Mouse (Mus musculus) C2C12 (cell line): ENCODE measurements at regions not wholly inside any gene's neighbourhood (a gene's known extent, or its start where the extent isn't known, plus 50 kb on each side); places are given as distances from the start of the nearest gene placed in this dataset.

Experiments used
- H3K27me3 ChIP-seq: one replicate; pipeline ENCODE4 v1.6.1; 2011; ENCODE audit not compliant: control insufficient read depth, insufficient read depth, insufficient read length
- H3K36me3 ChIP-seq: one replicate; pipeline ENCODE4 v1.6.1; 2011; ENCODE audit not compliant: control insufficient read depth, insufficient read depth
- H3K4me3 ChIP-seq: one replicate; pipeline ENCODE4 v1.5.1; 2011; ENCODE audit warnings: mild to moderate bottlenecking, control low read depth; ENCODE audit not compliant: poor library complexity, insufficient read depth, severe bottlenecking
- H3K79me2 ChIP-seq: one replicate; pipeline ENCODE4 v1.6.1; 2011; ENCODE audit not compliant: control insufficient read depth, insufficient read depth
- H3K79me3 ChIP-seq: one replicate; pipeline ENCODE4 v1.6.1; 2011; ENCODE audit warnings: low read depth, control low read depth
- H3ac ChIP-seq: one replicate; pipeline ENCODE3; 2011; ENCODE audit warnings: low read depth; ENCODE audit not compliant: control insufficient read depth, insufficient read length
- CEBPB ChIP-seq: IDR thresholded peaks from one replicate; pipeline ENCODE4 v1.6.1; 2011; ENCODE audit warnings: low read depth, mild to moderate bottlenecking, control low read depth, moderate library complexity
- CTCF ChIP-seq: IDR thresholded peaks from one replicate; pipeline ENCODE4 v1.5.1; 2011; ENCODE audit not compliant: control insufficient read depth, insufficient read depth, insufficient read length
- FOSL1 ChIP-seq: IDR thresholded peaks from one replicate; pipeline ENCODE4 v1.8.0; 2011; ENCODE audit warnings: mild to moderate bottlenecking, low read length; ENCODE audit not compliant: poor library complexity, insufficient read depth, severe bottlenecking
- MAX ChIP-seq: IDR thresholded peaks from one replicate; pipeline ENCODE4 v1.6.1; 2011; ENCODE audit warnings: mild to moderate bottlenecking, control low read depth
- MYOD1 ChIP-seq: IDR thresholded peaks from one replicate; pipeline ENCODE4 v1.6.1; 2011; ENCODE audit warnings: low read depth; ENCODE audit not compliant: control insufficient read depth, insufficient read length
- MYOG ChIP-seq: IDR thresholded peaks from one replicate; pipeline ENCODE4 v1.6.1; 2011; ENCODE audit not compliant: control insufficient read depth, insufficient read length; ENCODE audit errors: extremely low read depth
- USF1 ChIP-seq: IDR thresholded peaks from one replicate; pipeline ENCODE4 v1.6.1; 2011; ENCODE audit warnings: low read depth, mild to moderate bottlenecking, control low read depth, moderate library complexity

DNA sequence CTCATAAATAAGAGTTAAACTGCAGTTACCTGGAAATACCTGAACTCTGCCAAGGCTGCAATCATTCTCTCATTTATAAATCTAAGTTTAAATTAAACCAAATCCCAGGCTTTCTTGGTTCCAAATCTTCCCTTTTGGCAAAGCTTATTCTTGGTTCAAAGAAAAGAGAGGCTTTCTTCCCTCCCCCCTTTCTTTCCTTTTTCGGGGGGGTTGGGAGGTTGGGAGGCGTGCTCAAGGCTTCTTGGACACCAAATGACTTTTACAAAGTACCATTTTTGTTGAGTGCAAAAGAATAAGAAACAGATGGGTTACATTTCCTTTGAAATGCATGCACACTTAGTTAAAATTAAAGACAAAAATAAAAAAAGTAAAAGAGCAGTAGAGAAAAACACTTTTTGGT, 105.4 kb upstream of the Mroh9 start:
- Histone ChIP-seq H3K79me2 (no peaks in the 10 kb centered on the region), H3K27me3 (no peaks in the 10 kb centered on the region), H3K4me3 (no peak overlapping the region), H3K36me3 (no peaks in the 10 kb centered on the region), H3ac (no peak overlapping the region), H3K79me3 (no peaks in the 10 kb centered on the region)
- TF ChIP-seq MYOG, result no peak
- no peak for TF ChIP-seq CEBPB
- TF ChIP-seq CTCF, result no peak
- TF ChIP-seq MAX, result no peak
- TF ChIP-seq MYOD1, result no peak
- no peak for TF ChIP-seq FOSL1
- TF ChIP-seq USF1, result no peak

DNA sequence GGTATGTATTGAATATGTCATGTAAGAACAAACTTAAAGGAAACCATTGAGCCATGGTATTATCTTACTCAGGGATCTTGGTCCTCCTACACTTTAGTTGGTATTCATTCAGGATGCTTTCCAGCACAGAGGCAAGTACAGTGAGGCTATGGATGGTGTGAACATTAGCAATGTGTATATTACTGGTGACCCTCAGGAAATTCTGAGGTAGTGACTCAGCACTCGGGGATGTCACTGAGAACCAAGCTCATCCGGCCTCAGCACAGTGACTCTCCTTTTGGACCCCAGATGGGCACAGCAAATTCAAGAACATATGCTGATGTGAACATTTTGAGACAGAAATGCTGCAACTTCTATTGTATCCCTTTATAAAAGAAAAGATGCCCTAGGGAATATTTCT, 96.4 kb upstream of the Mroh9 start:
- Histone ChIP-seq H3K4me3 (no peak overlapping the region), H3K79me2 (no peaks in the 10 kb centered on the region), H3K27me3 (no peaks in the 10 kb centered on the region), H3K36me3 (no peaks in the 10 kb centered on the region), H3ac (no peak overlapping the region), H3K79me3 (no peaks in the 10 kb centered on the region)
- TF ChIP-seq USF1, result no peak
- TF ChIP-seq MYOD1, result no peak
- no peak for TF ChIP-seq CEBPB
- no peak for TF ChIP-seq CTCF
- no peak for TF ChIP-seq MAX
- TF ChIP-seq FOSL1, result no peak
- TF ChIP-seq MYOG, result no peak

DNA sequence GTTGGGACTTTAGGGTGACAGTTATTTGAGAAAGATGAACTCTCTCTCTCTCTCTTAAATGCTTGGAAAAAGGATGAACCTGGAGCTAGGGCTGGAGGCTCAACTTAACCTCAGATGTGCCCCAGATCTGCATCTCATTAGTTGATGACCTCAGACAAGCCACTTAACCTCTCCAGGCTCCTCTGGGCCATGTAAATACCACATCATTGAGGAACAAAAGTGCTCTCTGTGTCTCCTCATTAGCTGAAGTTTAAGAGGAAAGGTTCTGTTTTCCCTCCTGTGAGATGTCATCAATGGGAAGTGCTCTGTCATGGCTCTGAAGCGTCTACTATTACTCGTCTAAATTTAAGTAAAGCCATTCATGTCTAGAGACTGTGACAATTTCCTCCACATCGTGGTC, 91.5 kb upstream of the Mroh9 start:
- no peak overlapping the region for H3ac ChIP-seq
- H3K79me2 ChIP-seq, result no peaks in the 10 kb centered on the region
- H3K36me3 ChIP-seq, result no peaks in the 10 kb centered on the region
- H3K4me3 ChIP-seq, result no peak overlapping the region
- no peaks in the 10 kb centered on the region for H3K27me3 ChIP-seq
- no peaks in the 10 kb centered on the region for H3K79me3 ChIP-seq
- no peak for TF ChIP-seq MYOD1
- TF ChIP-seq MYOG, result no peak
- no peak for TF ChIP-seq CEBPB
- no peak for TF ChIP-seq MAX
- no peak for TF ChIP-seq CTCF

DNA sequence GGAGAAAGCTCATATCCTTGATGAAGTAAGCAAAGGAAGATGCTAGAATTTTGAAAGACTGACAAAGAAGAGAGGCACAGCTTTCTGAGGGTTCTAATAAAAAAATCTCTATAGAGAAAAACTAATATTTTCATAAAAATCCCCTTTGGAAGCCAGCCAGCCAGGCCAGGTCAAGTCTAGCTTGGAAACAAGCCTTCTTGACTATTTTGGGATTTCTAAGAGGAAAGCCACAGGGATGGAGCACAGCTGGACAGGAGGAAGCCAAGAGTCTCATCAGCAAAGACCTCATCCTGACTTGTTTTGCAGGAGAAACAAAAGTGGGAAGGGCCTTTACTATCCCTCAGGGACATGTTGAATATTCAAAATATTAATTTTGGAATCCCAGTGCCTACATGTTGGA, 81.6 kb upstream of the Mroh9 start:
- Histone ChIP-seq H3K36me3 (no peaks in the 10 kb centered on the region), H3K4me3 (no peak overlapping the region), H3K79me2 (no peaks in the 10 kb centered on the region), H3ac (no peak overlapping the region), H3K79me3 (no peaks in the 10 kb centered on the region), H3K27me3 (no peaks in the 10 kb centered on the region)
- TF ChIP-seq FOSL1, result no peak
- no peak for TF ChIP-seq CEBPB
- no peak for TF ChIP-seq MYOG
- TF ChIP-seq USF1, result no peak
- TF ChIP-seq CTCF, result no peak
- TF ChIP-seq MAX, result no peak
- no peak for TF ChIP-seq MYOD1

DNA sequence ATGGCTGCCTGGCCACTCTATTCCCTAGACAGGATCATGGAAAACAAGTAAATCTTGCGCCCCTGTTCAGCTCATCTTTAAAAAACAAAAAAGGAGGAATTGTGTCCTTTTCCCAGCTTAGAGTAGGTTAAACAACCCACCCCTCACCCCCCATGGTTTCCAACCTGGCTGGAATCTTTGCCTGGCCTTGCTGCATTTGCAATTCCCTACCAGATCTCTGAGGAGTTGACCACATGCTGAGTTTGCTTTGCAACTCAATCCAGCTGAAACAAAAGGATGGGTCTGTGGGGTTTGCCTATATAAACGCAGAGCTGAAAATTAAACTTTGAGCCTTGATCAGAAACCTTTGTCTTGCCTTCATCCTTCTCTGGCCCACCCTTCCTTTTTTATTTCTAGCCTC, 78.2 kb upstream of the Mroh9 start:
- Histone ChIP-seq H3K27me3 (no peaks in the 10 kb centered on the region), H3K36me3 (no peaks in the 10 kb centered on the region), H3K4me3 (no peak overlapping the region), H3K79me2 (no peaks in the 10 kb centered on the region), H3ac (no peak overlapping the region), H3K79me3 (no peaks in the 10 kb centered on the region)
- no peak for TF ChIP-seq USF1
- no peak for TF ChIP-seq MAX
- no peak for TF ChIP-seq MYOD1
- TF ChIP-seq MYOG, result no peak
- TF ChIP-seq FOSL1, result no peak
- no peak for TF ChIP-seq CTCF
- TF ChIP-seq CEBPB, result no peak

DNA sequence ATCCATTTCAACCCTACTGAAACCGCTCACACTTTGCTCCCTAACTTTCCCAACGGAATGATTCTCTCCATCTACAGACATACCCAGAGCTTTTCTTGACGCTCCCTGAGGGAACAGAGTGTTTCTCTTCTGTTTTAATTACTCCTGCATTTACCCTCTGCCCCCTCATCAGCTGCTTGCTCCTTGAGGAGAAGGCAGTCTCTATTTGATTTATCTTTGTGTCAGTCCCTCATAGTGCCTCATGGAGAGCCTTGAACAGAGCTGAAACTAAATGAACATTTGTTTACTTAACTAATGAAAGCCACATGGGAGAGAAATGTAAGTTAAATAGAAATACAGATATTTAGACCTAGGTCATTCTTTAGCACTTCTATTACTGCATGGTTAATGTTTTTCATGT, 74.4 kb upstream of the Mroh9 start:
- Histone ChIP-seq H3K4me3 (no peak overlapping the region), H3K27me3 (no peaks in the 10 kb centered on the region), H3K36me3 (no peaks in the 10 kb centered on the region), H3K79me3 (no peaks in the 10 kb centered on the region), H3K79me2 (no peaks in the 10 kb centered on the region), H3ac (no peak overlapping the region)
- TF ChIP-seq CTCF (no peak), MYOG (no peak), CEBPB (no peak), MYOD1 (no peak), USF1 (no peak), FOSL1 (no peak)
